Mouse (Mus musculus) right cerebral cortex, adult 2 months (tissue): ENCODE data around the gene Prr22.

Experiments used
- DNase-seq, 2 experiments: peaks; one replicate each; pipeline ENCODE4 v3.0.0; 2021 to 2022; ENCODE audit warnings: low spot score in 2 of 2

Gene Prr22

DNA sequence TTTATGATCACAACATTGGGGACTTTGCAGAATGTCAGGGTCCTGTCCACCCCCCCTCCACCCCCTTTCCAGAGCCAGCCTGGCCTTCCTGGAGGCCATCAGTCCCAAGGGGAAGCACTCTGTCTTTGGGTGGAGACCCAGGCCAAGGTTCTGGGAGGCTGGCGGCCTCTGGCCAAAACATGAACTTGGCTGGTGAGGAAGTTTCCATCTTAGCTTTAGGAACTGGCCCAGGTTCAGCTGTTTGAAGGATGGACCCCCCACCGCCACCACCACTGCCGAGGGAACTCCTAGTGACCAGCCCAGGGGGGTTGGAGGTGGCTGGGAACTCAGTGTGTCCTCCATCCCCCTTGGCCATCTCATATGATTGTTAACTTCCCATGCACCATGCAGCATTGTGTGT is 9.0 kb upstream of the Prr22 start:
- DNase-seq: no peak

GRCm38 (mm10) chr17:56761991-56762410 is 8.0 kb upstream of the Prr22 start:
- DNase-seq: peak; percentile 78 to 86

GRCm38 (mm10) chr17:56762769-56763731 is 7.0 kb upstream of the Prr22 start:
- DNase-seq: peak; percentile 62 to 71

GRCm38 (mm10) chr17:56763741-56764250 is 6.3 kb upstream of the Prr22 start:
- DNase-seq: no peak

- peak; percentile 84 to 93 for DNase-seq
Measured at GRCm38 (mm10) chr17:56764474-56765354, 5.3 kb upstream of the Prr22 start, which contains the start of gene Dus3l. Gene Dus3l, plus strand, starts transcription at chr17:56764757.

DNA sequence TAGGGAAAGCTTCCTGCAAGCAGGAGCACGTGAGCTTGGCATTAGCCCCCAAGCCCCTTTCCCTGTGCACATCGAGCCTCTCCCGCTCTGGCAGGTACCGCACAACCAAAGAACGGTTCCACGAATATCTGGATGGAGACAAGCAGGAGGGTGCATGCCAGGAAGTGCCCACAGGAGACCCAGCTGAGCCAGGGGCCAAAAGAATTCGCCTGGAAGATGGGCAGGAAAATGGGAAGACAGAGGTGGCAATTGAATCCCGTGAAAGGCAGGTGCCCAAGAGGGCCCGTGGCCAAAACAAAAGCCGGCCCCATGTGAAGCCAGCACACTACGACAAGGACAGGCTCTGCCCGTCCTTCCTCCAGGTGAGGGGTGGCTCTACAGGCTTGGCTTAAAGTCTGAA is 4.6 kb upstream of the Prr22 start:
- no peak for DNase-seq

DNA sequence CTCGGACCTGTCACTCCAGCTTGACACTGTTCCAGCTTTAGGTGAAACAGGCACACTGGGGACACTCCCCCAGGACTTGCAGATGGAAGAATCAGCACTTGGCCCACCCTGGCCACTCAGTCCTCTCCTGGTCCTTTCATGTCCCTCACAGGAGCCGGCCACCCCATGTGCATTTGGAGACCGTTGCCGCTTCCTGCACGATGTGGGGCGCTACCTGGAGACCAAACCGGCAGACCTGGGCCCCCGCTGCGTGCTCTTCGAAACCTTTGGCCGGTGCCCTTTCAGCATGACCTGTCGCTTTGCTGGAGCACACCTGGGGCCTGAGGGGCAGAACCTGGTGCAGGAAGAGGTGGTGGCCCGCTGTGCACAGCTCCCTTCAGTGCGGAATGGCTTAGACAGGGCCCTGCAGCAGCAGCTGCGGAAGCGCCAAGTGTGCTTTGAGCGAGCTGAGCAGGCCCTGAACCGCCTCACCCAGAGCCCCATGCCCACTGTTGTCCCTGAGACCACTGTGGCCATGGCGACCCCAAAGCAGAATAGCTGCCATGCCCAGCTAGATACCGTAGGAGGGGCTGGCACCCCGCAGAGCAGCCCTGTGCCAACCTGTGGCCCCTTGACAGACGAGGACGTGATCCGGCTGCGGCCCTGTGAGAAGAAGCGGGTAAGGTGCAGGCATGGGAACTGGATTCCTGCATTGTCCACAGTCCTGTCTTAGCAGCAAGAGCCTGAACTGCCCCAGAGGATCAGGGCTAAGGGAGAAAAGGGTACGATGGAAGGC is 3.2 kb upstream of the Prr22 start:
- DNase-seq: no peak

DNA sequence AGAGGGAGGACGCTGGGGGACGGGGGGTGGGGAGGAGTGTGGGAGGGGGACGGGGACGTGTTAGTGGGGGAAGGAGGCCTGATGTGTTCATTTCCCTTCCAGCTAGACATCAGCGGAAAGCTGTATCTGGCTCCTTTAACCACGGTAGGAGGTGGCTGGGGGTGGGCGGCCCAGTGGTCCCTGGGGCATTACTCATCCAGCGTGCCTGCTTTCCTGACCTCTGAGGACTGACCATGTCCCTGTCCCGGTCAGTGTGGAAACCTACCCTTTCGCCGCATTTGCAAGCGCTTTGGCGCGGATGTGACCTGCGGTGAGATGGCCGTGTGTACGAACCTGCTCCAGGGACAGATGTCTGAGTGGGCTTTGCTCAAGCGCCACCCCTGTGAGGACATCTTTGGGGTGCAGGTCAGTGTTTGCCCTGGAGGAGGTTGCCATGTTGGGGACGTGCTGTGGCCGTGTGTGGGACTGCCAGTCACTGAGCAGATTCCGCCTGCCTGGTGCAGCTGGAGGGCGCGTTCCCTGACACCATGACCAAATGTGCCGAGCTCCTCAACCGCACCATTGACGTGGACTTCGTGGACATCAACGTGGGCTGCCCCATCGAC is 2.4 kb upstream of the Prr22 start:
- no peak for DNase-seq

- DNase-seq: no peak
Measured at GRCm38 (mm10) chr17:56768941-56769340, 1.1 kb upstream of the Prr22 start.

DNA sequence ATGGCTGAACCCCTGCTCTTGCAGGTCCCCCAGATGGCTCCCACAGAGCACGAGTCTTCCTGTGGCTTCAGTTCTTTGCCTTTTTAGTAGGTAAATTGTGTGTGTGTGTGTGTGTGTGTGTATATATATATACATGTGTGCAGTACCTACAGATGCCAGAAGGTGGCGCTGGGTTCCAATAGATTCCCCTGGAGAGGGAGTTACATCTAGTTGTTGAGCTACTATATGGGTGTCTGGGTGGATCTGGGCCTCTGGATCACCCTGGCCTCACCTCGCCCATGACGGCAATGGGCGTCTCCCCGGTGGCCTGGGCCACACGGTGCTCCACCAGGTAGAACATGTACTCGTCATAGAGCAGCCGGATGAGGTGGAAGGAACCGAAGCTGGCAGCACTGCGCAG is 7.5 kb downstream of the Prr22 start:
- no peak for DNase-seq

DNA sequence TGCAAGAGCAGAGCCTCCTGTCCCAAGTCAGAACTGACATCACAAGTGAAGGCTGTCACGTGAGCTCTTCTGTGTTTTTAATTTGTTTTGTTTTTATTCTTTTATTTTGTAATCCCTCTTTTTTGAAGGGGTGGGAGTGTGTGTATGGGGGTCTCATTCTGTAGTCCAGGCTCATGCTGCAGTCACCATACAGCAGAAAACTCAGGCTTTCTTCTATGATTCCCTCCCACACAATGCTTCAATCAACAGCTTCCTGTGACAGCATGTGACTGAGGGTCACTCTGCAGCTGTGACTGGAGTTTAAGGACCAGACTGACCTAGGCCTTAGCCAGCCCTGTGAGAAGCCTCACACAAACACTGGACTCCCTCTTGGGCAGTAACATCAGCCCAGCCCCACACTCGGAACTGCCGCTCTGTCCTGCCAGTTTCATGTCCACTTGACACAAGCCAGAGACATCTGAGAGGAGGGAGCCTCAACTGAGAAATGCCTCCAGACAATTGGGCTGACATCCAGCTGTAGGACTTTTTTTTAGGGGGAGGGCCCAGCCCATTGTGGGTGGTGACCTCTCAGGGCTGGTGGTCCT is 8.8 kb downstream of the Prr22 start:
- no peak for DNase-seq

DNA sequence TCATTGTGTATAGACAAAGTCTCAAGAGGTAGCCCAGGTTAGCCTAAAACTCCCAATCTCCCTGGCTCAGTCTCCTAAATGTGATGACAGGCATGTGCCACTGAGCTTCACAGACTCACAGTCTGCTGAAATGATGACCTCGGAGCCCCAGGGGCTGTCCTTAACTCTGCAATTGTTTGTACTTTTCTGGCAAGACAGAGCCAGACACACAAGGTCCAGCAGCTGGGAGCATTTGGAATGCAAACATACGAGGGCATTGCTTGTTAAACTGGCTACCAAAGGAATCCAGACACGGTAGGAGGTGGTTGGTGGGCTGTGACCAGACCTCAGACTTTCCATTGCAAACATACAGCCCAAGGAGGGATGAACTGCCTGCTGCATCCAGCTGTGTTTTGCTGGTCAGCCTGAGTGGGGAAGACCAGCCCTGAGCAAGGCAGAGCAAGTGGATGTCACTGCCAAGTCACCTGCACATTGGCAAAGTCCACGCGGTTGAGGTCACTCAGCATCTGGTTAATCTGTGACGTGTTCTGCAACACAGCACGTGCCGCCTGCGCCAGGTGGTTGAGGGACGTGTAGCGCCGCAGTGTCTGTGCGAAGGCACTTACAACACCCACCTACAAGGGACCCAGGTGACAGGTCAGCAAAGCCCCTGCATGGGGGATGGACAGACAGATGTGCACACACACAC is 10.4 kb downstream of the Prr22 start:
- DNase-seq: no peak

DNA sequence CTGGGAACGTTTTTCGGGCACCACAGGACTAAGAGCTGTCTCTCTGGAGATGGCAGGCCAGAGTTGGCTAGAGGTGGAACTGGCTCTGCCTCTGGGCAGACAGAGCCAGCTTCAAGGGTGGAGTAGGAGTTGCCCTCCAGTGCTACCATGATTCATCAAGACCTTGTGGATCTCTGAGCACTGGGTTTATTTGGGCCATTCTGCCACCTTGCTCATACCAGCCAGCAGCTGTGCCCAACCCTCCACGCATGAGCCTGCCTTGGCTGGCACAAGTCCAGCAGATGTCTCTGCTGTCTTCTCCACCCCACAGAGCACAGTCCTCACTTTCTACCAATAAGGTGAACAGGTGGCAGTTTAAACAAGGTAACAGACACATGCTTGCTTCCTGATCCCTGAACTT is 18.8 kb downstream of the Prr22 start:
- no peak for DNase-seq

- DNase-seq: no peak
Measured at GRCm38 (mm10) chr17:56789286-56789685, 19.2 kb downstream of the Prr22 start.

DNA sequence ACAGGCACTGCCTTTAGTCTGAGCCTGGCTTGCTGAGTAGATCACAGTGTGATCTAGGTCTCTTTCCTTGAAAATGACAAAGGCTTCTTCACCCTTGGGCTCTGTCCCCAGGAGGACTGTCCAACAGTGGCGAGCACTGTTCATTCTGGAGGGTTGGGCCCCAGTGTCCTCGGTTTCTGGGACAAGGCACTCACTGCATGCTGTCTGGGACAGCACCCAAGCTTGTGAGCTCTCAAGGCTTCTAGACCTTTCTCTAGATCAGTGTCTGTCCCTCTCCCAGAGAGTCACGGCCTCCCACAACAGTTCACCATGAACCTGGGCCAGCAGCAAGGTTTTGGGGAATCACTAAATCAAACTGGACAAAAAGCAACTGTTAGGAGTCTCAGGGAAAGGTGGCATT is 22.5 kb downstream of the Prr22 start:
- no peak for DNase-seq

DNA sequence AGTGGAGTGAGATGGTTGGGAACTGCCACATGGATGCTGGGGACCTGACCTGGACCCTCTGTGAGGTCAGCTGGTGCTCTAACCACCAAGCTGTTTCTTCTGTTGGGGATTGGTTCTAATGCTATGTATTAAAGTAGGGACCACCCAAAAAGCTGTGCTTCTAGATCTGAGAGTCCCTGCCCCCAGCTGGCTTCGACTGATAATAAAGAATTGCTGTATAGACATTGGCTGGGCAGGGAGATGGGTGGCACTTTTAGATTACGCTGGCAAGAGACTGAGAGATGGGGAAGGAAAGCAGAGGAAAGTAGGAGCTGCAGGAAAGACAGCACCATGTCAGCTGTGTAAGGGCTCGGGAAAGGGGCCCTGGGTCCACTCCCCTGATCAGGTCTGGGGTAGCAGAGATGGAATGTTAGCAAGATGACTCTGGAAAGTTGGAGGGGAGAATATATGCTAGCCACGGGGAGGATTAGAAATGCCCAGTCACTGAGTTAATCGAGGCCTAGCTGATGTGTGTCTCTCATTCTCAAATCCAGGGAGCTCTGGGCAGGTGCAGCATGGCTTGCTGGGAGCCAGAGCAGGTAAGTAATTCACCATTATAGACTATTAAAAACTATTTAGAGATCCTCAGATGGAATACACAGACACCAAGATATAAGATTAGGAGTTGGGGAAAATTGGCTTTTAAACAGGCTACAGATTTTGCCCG is 23.7 kb downstream of the Prr22 start:
- no peak for DNase-seq

- no peak for DNase-seq
Measured at GRCm38 (mm10) chr17:56799276-56799675, 29.2 kb downstream of the Prr22 start.

GRCm38 (mm10) chr17:56802065-56802464 is 32.0 kb downstream of the Prr22 start:
- DNase-seq: no peak

DNA sequence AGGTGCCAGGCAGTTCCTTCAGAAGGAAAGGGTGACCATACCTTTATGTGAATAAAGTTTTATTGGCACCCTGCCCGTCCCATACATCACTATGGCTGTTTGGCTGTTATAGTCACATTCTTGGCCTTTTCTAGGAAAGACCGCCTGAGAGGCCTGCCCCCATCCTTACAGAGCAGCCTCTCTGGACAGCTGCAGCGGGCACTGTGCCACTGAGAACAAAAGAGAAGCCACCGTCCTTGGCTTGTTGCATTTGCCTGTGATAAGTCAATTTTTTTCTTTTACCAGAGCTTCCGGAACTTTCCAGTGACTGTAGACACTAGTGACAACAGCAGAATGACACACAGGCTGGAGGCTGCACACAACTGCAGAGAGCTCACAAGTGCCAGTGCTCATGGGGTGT is 34.9 kb downstream of the Prr22 start:
- no peak for DNase-seq
